Mouse (Mus musculus) brain, adult 10 weeks (tissue): ENCODE data around the gene Stub1. TPM values are rescaled to one million over a fixed set of nuclear protein-coding genes. Genes with fewer than 3 reads are reported as not detected.

Experiments used
- polyA plus RNA-seq: library from polyadenylated mRNA; stranded (reverse); fragments of 350-450 nt; fragmentation: Illumina TruSeq; extraction: RNeasy Lipid Tissue Mini Kit (QIAGEN cat#74804); gene quantifications from one replicate; pipeline ENCODE4 v1.2.3, GENCODE M21; 2015; ENCODE audit warnings: low read depth, low replicate concordance

Stub1 gene
- 169 TPM for polyA plus RNA-seq

DNA sequence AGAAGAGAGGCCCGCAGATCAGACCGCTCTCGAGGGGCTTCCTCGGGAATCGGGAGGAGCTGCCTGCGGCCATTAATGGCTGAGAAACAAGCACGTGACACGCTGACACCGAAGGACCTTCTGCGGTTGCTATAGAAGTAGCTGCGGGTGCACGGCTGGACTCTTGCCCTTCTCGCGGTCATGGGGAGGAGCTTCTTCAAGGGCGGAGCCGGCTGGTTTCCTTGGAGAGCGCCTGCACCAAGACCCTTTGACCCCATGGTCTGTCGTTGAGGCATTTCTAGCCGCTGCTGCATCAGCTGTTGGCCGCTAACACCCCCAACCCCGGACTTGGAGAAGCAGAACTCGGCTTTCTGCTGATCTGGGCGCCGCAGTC lies at the start of gene Stub1:
Gene Stub1, minus strand, starts transcription at position 114 of the 373 bp plus-strand sequence.

GRCm38 (mm10) chr17:25880196-25880910 lies 47.1 kb upstream of the Stub1 start, which contains the start of gene Wfikkn1:
TSS of gene Wfikkn1 (minus strand) at chr17:25880858.

DNA sequence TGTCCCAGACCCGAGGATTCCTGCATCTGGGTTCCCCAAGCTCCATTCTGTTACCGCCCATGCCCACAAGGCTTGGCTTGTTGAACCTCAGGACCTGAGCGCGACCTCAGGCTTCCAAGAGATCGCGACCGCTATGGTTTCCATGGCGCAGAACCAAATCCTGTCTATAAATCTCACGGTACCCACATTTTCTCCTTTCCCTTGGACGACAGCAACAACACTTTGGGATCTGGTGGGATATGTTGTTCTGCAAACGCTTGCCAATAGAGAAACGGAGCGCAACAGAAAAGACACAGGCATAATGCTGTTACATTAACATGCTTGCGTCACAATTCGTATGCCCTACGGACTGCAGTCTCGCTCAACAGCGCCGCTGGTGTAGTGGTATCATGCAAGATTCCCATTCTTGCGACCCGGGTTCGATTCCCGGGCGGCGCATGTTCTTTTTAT lies 41.5 kb upstream of the Stub1 start, which contains the start of gene Mettl26:
Gene Mettl26, plus strand, starts transcription at position 354 of the 450 bp plus-strand sequence.

GRCm38 (mm10) chr17:25868601-25869191 lies 35.5 kb upstream of the Stub1 start, which contains the start of gene Mcrip2:
TSS of gene Mcrip2 (minus strand) at chr17:25868764.

GRCm38 (mm10) chr17:25860832-25861703 lies 27.9 kb upstream of the Stub1 start, which contains the start of gene Wdr90:
TSS of gene Wdr90 (minus strand) at chr17:25861501.

DNA sequence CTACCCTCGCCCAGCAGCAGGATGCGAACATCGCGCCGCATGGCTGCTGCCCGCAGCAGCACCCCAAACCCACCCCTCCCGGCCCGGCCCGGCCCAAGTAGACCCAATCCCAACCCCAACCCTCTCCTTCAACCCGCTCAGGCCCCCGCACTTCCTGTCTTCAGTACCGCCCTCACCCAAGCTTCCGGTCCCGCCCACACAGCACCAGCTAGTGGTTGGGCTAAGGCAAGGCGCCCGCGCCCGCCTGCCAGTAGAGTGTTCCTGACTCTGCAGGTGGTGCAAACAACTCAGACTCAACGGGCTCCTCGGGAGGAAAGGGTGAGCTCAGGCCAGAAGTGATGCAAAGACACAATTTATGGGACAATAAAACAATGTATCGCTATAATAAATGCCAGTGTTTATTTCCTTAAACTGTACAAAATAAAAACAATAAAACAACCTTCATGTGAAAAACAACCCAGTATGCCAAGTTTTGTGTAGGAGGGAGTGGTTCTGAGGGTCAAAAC lies 11.2 kb upstream of the Stub1 start, which contains the start of gene Rhot2:
Gene Rhot2, minus strand, starts transcription at position 456 of the 506 bp plus-strand sequence.

DNA sequence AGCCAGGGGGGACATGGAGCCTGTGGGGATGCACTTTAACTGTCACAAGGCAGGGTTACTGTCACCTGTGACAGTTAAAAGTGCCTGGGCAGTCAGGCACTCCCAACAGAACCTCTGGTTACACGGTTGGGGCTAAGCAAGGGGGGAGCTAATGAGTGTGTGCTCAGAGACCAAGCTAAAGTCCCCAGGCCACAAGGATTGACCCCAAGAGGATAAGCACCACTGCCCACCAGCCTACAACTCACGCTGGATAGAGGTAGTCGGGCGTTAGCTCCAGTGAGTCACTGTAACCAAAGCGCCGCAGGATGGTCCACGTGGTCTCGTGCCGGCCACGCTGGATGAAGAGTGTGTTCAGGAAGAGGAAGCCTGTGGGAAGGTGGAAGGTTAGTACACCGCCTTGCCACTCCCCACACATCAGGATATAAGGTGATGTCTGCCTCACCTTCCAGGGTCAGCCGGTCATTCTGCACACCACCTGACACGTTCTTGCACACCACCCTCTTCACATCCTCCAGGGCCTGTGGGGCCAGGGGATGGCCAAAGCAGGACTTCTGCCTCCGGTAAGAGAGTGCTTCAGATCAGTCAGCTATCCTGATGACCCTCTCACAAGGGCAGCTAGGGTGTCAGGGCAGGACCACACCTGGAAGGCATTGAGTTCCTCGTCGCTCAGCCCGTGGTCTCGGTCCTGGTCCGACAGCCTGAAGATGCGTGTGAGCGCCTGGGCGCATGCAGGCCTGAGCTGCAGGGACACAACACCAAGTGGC lies 8.1 kb upstream of the Stub1 start, which contains the start of gene Gm20683:
Gene Gm20683, minus strand, starts transcription at position 647 of the 764 bp plus-strand sequence.

DNA sequence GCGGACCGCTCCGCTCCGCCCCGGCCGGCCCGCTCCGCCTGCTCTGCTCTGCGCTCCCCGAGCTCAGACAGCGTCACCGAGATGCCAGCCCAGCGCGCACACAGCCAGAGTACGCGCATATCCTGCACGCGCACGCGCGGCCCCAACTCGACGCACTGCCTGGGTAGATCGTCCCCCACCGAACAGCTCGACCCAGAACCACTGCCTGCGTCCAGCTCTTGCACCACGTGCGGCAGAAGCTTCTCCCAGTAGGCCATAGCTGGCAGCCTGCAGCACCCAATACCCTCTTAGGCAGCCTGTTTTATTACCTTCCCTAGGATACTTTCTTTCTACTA lies 3.8 kb upstream of the Stub1 start, which contains the start of gene Rhbdl1:
Gene Rhbdl1, minus strand, starts transcription at position 220 of the 335 bp plus-strand sequence.

GRCm38 (mm10) chr17:25828712-25829557 lies 4.3 kb downstream of the Stub1 start, which contains the start of gene Jmjd8:
TSS of gene Jmjd8 (plus strand) at chr17:25828867.

DNA sequence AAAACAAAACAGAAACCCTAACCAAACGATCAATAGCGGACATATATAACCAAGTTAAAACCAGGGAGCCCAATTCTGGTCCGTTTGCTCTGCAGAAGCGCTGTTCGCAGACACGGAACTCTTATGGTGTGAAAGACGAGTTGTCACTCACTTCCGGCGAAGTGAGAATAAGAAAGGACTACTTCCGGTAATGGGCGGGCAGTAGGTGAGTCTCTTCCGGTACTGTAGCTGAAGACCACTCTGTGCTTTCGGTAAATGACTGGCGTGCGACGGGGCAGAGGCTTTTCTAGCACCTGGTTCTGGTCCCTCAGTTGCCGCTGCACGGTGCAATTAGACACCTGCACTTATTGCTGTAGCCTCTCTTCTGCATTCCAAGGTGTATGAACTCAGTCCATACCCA lies 9.8 kb downstream of the Stub1 start, which contains the start of gene Wdr24:
Gene Wdr24, plus strand, starts transcription at position 176 of the 400 bp plus-strand sequence.

GRCm38 (mm10) chr17:25808789-25809605 lies 24.2 kb downstream of the Stub1 start, which contains the start of gene Fbxl16:
TSS of gene Fbxl16 (plus strand) at chr17:25809085.

DNA sequence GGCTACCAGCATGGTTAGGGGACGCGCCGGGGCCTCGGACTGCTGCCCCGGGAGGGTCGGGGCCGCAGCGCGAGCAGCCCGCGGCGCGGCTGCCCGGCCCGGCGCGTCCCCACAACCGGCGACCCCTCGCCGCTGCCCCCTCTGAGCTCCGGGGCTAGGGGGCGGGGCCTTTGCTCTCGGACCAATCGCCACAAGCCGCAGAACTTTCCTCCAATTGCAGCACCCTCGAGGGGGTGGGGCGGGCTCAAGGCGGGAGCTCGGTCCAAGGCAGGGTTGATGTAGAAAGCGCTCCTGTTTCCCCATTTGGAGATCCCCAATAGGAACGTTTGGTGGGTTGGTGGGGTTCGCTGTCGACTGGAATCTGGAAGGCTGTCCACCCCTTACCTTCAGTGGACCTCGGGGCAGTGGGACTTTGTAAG lies 36.2 kb downstream of the Stub1 start, which contains the start of gene Metrn:
Gene Metrn, minus strand, starts transcription at position 186 of the 419 bp plus-strand sequence.

DNA sequence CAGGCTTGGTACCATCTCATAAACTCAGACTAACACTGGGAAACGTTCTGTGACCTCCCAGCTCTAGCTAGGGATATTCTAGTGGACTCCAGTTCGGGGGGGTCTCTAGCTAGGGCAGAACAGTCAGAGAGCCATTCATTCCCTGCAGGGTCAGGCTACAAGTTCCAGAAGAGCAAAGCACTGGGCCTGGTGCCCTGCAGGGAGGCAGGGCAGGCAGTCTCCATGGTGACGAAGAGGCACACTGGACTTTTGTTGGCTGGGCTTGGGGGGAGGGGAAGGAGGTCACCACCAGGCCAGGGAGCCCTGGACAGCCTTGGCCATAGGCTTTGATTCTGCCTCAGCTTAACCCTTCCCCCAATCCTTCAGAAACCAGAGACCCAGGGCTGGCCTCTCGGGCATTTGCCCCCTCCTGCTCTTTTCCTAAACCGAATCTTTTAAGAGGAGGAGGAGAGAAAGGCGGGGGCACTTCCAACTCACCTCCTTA lies 37.6 kb downstream of the Stub1 start, which contains the start of gene AC134908.4:
Gene AC134908.4, minus strand, starts transcription at position 51 of the 484 bp plus-strand sequence.

GRCm38 (mm10) chr17:25792615-25793014 lies 40.6 kb downstream of the Stub1 start, which contains the start of gene Fam173a:
TSS of gene Fam173a (minus strand) at chr17:25792901.

DNA sequence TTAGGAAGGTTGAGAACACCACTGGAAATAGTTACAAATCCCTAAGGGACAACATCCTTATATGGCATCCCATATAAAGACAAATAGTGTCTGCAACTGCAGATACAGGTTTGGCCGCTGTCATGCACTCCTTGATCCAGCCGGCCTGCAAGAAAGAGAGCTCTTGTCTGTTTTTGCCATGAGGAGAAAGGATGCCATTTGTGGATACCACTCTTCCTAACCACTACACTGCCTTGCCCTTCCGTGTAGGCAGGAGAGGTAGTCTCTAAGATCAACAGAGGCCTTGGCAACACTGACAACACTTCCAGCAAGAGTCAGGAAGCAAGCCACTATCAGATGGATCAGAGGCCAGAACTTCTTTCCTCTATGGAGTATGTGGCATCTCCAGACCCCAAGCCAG lies 46.9 kb downstream of the Stub1 start, which contains the start of gene Ccdc78:
Gene Ccdc78, plus strand, starts transcription at position 301 of the 400 bp plus-strand sequence.

DNA sequence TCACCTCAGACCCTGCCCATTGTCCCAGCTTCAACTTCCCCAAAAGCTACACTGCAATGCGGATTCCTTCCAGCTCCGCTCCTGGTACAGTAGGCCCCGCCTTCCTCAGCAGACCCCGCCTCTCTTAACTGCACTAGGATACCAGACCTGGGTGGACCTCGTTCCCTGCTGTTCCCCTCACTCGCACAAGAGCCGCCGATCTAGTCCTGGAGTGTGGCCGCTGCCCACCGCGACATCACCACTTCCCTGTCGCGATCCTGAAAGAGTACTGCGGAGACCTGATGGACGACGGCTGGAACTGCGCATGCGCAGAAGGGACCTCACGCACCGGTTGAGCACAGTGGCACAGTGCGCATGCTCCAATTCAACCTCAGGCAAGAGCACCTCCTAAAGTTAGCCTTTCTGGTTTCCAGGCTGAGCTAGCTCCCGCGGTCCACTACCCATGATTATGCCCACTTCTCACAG lies 47.9 kb downstream of the Stub1 start, which contains the start of gene Haghl:
Gene Haghl, minus strand, starts transcription at position 393 of the 465 bp plus-strand sequence.

